In the genomic region with DNA sequence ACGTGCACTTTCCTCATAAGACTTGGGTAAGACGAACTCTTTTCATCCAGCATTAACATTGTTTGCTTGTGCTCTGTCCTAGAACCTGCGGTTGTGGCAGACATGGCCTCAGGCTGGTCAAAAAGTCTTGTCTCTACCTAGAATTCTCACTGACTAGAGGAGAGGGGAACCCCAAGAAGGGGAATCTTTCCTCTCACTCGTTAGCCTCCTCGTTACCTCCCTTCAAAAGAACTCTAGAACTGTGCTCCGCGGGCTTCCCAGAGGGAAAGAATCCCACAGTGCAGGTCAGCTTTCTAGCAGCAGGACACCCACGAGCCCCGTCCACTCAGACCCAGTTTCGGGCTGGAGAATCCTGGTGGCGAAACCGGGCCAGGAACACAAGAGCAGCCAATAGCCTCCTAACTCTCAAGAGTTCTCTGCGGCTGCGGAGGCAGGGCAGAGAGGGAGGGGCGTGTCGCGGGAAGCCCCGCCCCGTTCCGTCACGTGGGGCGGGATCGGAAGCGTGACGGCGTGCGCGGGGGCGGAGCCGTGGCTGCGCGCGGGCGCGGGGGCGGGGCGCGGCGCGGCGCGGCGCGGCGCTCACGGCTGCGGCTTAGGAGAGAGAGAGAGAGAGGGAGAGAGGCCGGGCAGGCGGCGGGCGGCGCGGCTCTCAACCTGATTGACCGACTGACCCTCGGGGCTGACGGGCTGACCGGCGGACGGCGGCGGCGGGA, we compare ENCODE assay signal across 8 mouse cellular contexts. TPM values are rescaled to one million over a fixed set of nuclear protein-coding genes. Genes with fewer than 3 reads are reported as not detected.
DNase-seq lines count a peak whose midpoint lies in the region; ATAC-seq and TF ChIP-seq lines count a peak whose summit lies in the region.

Gene Eml4, plus strand, starts transcription at position 553 of the 713 bp plus-strand sequence.

- no peaks in the 10 kb centered on the region for H3K9me3 ChIP-seq in ES-E14 (ENCODE audit: control insufficient read depth, insufficient read depth, low read depth, low read length)
- H3K9me3 ChIP-seq in forebrain, embryonic 15.5 days = no peaks in the 10 kb centered on the region

- TF ChIP-seq CTCF in lung, adult 2 months (IDR thresholded peaks at IDR 0.05; ENCODE audit: insufficient read depth, low read length) = peak; percentile 22; the same call in 1 of the 2 replicates

- no peaks in the 10 kb centered on the region for H3K27me3 ChIP-seq in forebrain, embryonic 15.5 days

- ATAC-seq in forebrain, embryonic 15.5 days (replicated peaks) = peak; percentile 96
- peak; percentile 85 for ATAC-seq in neutrophil, adult 5-6 weeks (ENCODE audit: extremely low read depth, insufficient number of reproducible peaks, low FRiP score, poor library complexity, severe bottlenecking)

- H3K27ac ChIP-seq in ES-E14 (ENCODE audit: insufficient read depth, low read depth, low read length, poor library complexity, severe bottlenecking) = peak within 1 kb of the TSS; percentile 70
- peak within 1 kb of the TSS; percentile 87 for H3K27ac ChIP-seq in forebrain, embryonic 15.5 days (replicated peaks)

- peak; percentile 70 for DNase-seq in ES-E14 (ENCODE audit: low read depth, low spot score)
- DNase-seq in cerebellum, adult 11-12 months = peak; percentile 93
- peak; percentile 91 for DNase-seq in heart, postnatal 25 days (ENCODE audit: low spot score)
- peak; percentile 88 to 96 for DNase-seq in layer of hippocampus, adult 18-20 months (ENCODE audit: low spot score in 2 of 2)
- peak; percentile 97 for DNase-seq in lung, adult 2 months
- peak; percentile 86 for DNase-seq in thymus, adult 18-20 months

- H3K4me2 ChIP-seq in forebrain, embryonic 15.5 days (replicated peaks) = peak within 1 kb of the TSS; percentile 77

- 1% methylated on average over 44 of the region's 62 CpGs for WGBS in forebrain, embryonic 15.5 days
- 1% methylated on average over 62 of the region's 62 CpGs for WGBS in lung, adult 2 months

- TF ChIP-seq POLR2A in lung, adult 2 months (IDR thresholded peaks at IDR 0.05; ENCODE audit: borderline replicate concordance, extremely low read depth, low read depth, low read length) = peak; percentile 85

- peak within 1 kb of the TSS; percentile 85 to 94 for H3K4me3 ChIP-seq in ES-E14 (ENCODE audit: insufficient read depth in 1 of 2, low read depth in 1 of 2, low read length in 2 of 2, poor library complexity in 1 of 2, severe bottlenecking in 1 of 2)
- H3K4me3 ChIP-seq in forebrain, embryonic 15.5 days = peak within 1 kb of the TSS; percentile 87
- H3K4me3 ChIP-seq in lung, adult 2 months (replicated peaks; ENCODE audit: extremely low read depth, low read depth, low read length) = peak within 1 kb of the TSS; percentile 71

- peaks cover 1 to 2% of the 10 kb centered on the region in 2 experiments; a peak in 1 of 4 replicates for H3K4me1 ChIP-seq in ES-E14 (ENCODE audit: control insufficient read depth in 2 of 2, insufficient read depth in 2 of 2, low read length in 2 of 2, poor library complexity in 1 of 2)
- peaks cover 33% of the 10 kb centered on the region for H3K4me1 ChIP-seq in forebrain, embryonic 15.5 days
- H3K4me1 ChIP-seq in lung, adult 2 months (ENCODE audit: control insufficient read depth, insufficient read depth, low read length) = peaks cover 18% of the 10 kb centered on the region

- in situ Hi-C loops in ES-E14 (cut with MboI; ENCODE audit: low sequenced_read_pairs in 2 of 2, unreplicated experiment in 2 of 2) = no loop called here

- intact Hi-C loops in heart, postnatal 25 days (cut with DNase I) = loop anchor here (5.0 to 10.0 kb wide), 4 partner anchors 47 to 162 kb away; partner anchors contain the start of gene Pkdcc

- no peaks in the 10 kb centered on the region for H3K36me3 ChIP-seq in ES-E14 (ENCODE audit: control insufficient read depth, insufficient read depth, low read length, poor library complexity, severe bottlenecking)
- H3K36me3 ChIP-seq in forebrain, embryonic 15.5 days = no peaks in the 10 kb centered on the region

- H3K9ac ChIP-seq in ES-E14 (ENCODE audit: insufficient read depth, low read depth, low read length, poor library complexity, severe bottlenecking) = peak within 1 kb of the TSS; percentile 95
- H3K9ac ChIP-seq in forebrain, embryonic 15.5 days (replicated peaks) = peak within 1 kb of the TSS; percentile 84

TF ChIP-seq in ES-E14, 5 proteins besides CTCF, POLR2A, EP300 and RAD21:
- no peak for TF ChIP-seq MAFK (IDR thresholded peaks at IDR 0.05; ENCODE audit: insufficient read depth, low read depth, low read length)
- TF ChIP-seq ZNF384 (IDR thresholded peaks at IDR 0.05; ENCODE audit: low read depth, low read length) = no peak
- no peak for TF ChIP-seq CHD2 (IDR thresholded peaks at IDR 0.05; ENCODE audit: low read depth, low read length)
- no peak; the same call in 1 of the 2 replicates for TF ChIP-seq HCFC1 (IDR thresholded peaks at IDR 0.05; ENCODE audit: borderline replicate concordance, insufficient read depth, low read length)
- TF ChIP-seq ZC3H11A (IDR thresholded peaks at IDR 0.05; ENCODE audit: borderline replicate concordance, low read depth, low read length) = no peak
TF ChIP-seq in ES-E14: peak in this region for 0.

RNA-seq across cellular contexts. Expression of gene Eml4, which starts in this region (rescaled TPM):
- 39.5 and 43.0 TPM in 2 replicates for total RNA-seq in ES-E14 (2012; rRNA removed)
- 34.6 and 34.8 TPM in 2 replicates for polyA plus RNA-seq in forebrain, embryonic 15.5 days (2015; fragmentation: Nextera tagmentation; extraction: Ambion mirVana)
- total RNA-seq in heart, postnatal 25 days (2021) = 1 to 10 TPM; 5.1 to 6.1 TPM
- total RNA-seq in layer of hippocampus, adult 18-20 months (2021) = 10 to 100 TPM; 24.1 to 24.4 TPM
- 6.9 and 10.6 TPM in 2 replicates for polyA plus RNA-seq in lung, adult 2 months (2012; rRNA removed)
- 141 and 156 TPM in 2 replicates for total RNA-seq in neutrophil, adult 5-6 weeks (2017)

Comparison
In these comparisons a context has a peak if more than half of its experiments do, and no peak if none do; other contexts are left out.
1. Peak in every context shown above with its lines: DNase-seq, ATAC-seq, H3K4me3 ChIP-seq and H3K27ac ChIP-seq.